Mouse (Mus musculus) ES-E14 (cell line): Measurements from ENCODE around the gene Pirb. TPM values are rescaled to one million over a fixed set of nuclear protein-coding genes. Genes with fewer than 3 reads are reported as not detected.

Source experiments
- DNase-seq: peaks from one replicate; pipeline ENCODE4 v3.0.0-alpha.2; 2013; ENCODE audit warnings: low read depth, low spot score
- H3K27ac ChIP-seq: 2 replicates; pipeline ENCODE4 v1.5.1; 2012; ENCODE audit warnings: low read depth, mild to moderate bottlenecking, low read length, moderate library complexity, mixed read lengths; ENCODE audit not compliant: poor library complexity, insufficient read depth, severe bottlenecking
- H3K36me3 ChIP-seq: 2 replicates; pipeline ENCODE4 v1.6.1; 2012; ENCODE audit warnings: mild to moderate bottlenecking, low read length, moderate library complexity, mixed read lengths; ENCODE audit not compliant: control insufficient read depth, poor library complexity, insufficient read depth, severe bottlenecking
- H3K4me1 ChIP-seq, 2 experiments: fragments of 150-350 bp in 1 of 2; sonication (generic) in 1 of 2; 2 replicates each; pipeline ENCODE4 v1.6.1; 2012; ENCODE audit warnings: low read length in 2 of 2, mild to moderate bottlenecking in 1 of 2, mixed read lengths in 1 of 2; ENCODE audit not compliant: control insufficient read depth in 2 of 2, insufficient read depth in 2 of 2, poor library complexity in 1 of 2
- H3K4me3 ChIP-seq, 2 experiments: fragments of 150-350 bp in 1 of 2; sonication (generic) in 1 of 2; 2 replicates each; pipeline ENCODE4 v1.5.1; 2012; ENCODE audit warnings: low read length in 2 of 2, low read depth in 1 of 2, mild to moderate bottlenecking in 1 of 2, mixed read lengths in 1 of 2; ENCODE audit not compliant: insufficient read depth in 1 of 2, poor library complexity in 1 of 2, severe bottlenecking in 1 of 2
- H3K9ac ChIP-seq: 2 replicates; pipeline ENCODE4 v1.6.1; 2012; ENCODE audit warnings: low read depth, mild to moderate bottlenecking, low read length, mixed read lengths; ENCODE audit not compliant: poor library complexity, insufficient read depth, severe bottlenecking
- H3K9me3 ChIP-seq: fragments of 150-350 bp; sonication (generic); 2 replicates; pipeline ENCODE4 v1.6.1; 2012; ENCODE audit warnings: low read depth, mild to moderate bottlenecking, low read length; ENCODE audit not compliant: control insufficient read depth, insufficient read depth
- CHD2 ChIP-seq: IDR thresholded peaks from 2 replicates; pipeline ENCODE4 v1.6.1; 2014; ENCODE audit warnings: mild to moderate bottlenecking, low read depth, low read length, inconsistent platforms
- HCFC1 ChIP-seq: IDR thresholded peaks from 2 replicates; pipeline ENCODE4 v1.6.1; 2012; ENCODE audit warnings: low read length, inconsistent platforms, borderline replicate concordance; ENCODE audit not compliant: insufficient read depth
- MAFK ChIP-seq: IDR thresholded peaks from 2 replicates; pipeline ENCODE4 v1.6.1; 2014; ENCODE audit warnings: mild to moderate bottlenecking, low read depth, low read length, inconsistent platforms; ENCODE audit not compliant: insufficient read depth
- ZC3H11A ChIP-seq: IDR thresholded peaks from 2 replicates; pipeline ENCODE4 v1.6.1; 2012; ENCODE audit warnings: low read depth, mild to moderate bottlenecking, inconsistent platforms, low read length, borderline replicate concordance
- ZNF384 ChIP-seq: IDR thresholded peaks from 2 replicates; pipeline ENCODE4 v1.6.1; 2012; ENCODE audit warnings: low read depth, low read length, inconsistent platforms
- in situ Hi-C, 2 experiments: fragments of 600-800 bp; cut with MboI; formaldehyde crosslinking; loops; one replicate each; pipeline ENCODE4 v1.15.1; 2025; ENCODE audit warnings: low sequenced_read_pairs in 2 of 2, inconsistent platforms in 1 of 2; ENCODE audit not compliant: unreplicated experiment in 2 of 2
- total RNA-seq: library from RNA; depleted of rRNA; stranded (reverse); fragments of 300-350 nt; gene quantifications from 2 replicates; pipeline ENCODE4 v1.2.3, GENCODE M21; 2012

Gene Pirb
- total RNA-seq, 1 experiment: 0.09 TPM

DNA sequence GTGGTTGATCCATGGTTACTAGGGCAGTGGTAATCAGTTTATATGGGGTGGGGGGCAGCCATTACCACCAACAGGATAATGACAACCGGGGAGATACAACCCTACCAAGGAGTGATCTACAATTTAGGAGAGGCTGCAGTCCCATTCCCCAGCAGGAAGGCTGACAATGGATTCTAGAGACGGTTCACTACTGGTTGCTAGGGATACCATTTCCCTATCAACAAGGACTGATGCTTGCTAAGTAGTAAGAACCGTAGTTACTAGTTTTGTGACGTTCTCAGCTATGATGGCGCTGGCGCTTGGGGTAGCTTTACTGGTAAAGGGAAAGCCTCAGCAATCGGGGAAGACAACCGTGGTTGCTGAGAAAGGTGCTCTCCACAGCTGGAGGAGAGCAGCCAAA, 35.5 kb downstream of the Pirb start:
- Histone ChIP-seq H3K4me3 (no peak overlapping the region), H3K4me1 (peaks cover 0 to 9% of the 10 kb centered on the region in 2 experiments; a peak in 2 of 4 replicates), H3K9ac (no peak overlapping the region), H3K9me3 (no peaks in the 10 kb centered on the region), H3K36me3 (peaks cover 6% of the 10 kb centered on the region; the same call in 1 of the 2 replicates), H3K27ac (no peak overlapping the region)
- in situ Hi-C loops: no loop called here
- no peak for DNase-seq
- TF ChIP-seq MAFK (no peak), HCFC1 (no peak), ZC3H11A (no peak), CHD2 (no peak), ZNF384 (no peak)

GRCm38 (mm10) chr7:3683908-3684550, 36.2 kb downstream of the Pirb start:
- Histone ChIP-seq H3K36me3 (peaks cover 8% of the 10 kb centered on the region; the same call in 1 of the 2 replicates), H3K4me3 (no peak overlapping the region), H3K9me3 (no peaks in the 10 kb centered on the region), H3K4me1 (peaks cover 0 to 9% of the 10 kb centered on the region in 2 experiments; a peak in 2 of 4 replicates), H3K9ac (no peak overlapping the region), H3K27ac (no peak overlapping the region)
- DNase-seq: no peak
- in situ Hi-C loops: no loop called here
- TF ChIP-seq HCFC1 (no peak), ZNF384 (no peak), CHD2 (no peak), MAFK (no peak), ZC3H11A (no peak)

DNA sequence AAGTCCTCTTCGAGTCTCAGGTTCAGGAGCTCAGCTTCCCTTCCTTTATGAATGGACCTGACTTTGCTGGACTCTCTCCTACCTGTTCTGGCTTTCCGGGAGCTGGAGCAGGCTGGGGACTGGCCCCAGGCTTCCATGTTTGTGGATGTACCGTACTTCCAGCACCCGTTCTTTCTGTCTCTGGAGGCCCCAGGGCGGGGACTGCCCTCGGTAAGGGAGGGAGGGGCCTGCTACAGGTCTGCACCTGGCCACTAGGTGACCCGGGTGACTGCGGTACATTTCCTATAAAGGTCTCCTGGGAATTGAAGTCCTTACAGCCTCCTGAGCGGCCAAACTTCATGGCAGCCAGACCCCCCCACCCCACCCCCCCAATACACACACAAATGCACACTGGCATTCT, 42.8 kb downstream of the Pirb start, which contains the start of gene Tmc4:
Gene Tmc4 (minus strand): TSS at position 212 of the 400 bp plus-strand sequence.
- no peak for TF ChIP-seq ZNF384
- no peak for TF ChIP-seq HCFC1
- no peak for TF ChIP-seq MAFK
- TF ChIP-seq ZC3H11A: no peak
- TF ChIP-seq CHD2: no peak
- no peak within 1 kb of the TSS for H3K4me3 ChIP-seq

GRCm38 (mm10) chr7:3676371-3676770, 43.8 kb downstream of the Pirb start:
- peaks cover 3% of the 10 kb centered on the region; the same call in 1 of the 2 replicates for H3K36me3 ChIP-seq
- H3K27ac ChIP-seq: no peak overlapping the region
- TF ChIP-seq HCFC1 (no peak), ZC3H11A (no peak), MAFK (no peak), CHD2 (no peak), ZNF384 (no peak)
- in situ Hi-C loops: no loop called here
- H3K9me3 ChIP-seq: no peaks in the 10 kb centered on the region
- H3K4me1 ChIP-seq: peaks cover 0 to 6% of the 10 kb centered on the region in 2 experiments; a peak in 1 of 4 replicates
- no peak for DNase-seq
- no peak overlapping the region for H3K4me3 ChIP-seq
- no peak overlapping the region for H3K9ac ChIP-seq

More for the DNA sequence above, 42.8 kb downstream of the Pirb start, which contains the start of gene Tmc4:
- peaks cover 5% of the 10 kb centered on the region; the same call in 1 of the 2 replicates for H3K36me3 ChIP-seq
- no peak within 1 kb of the TSS for H3K9ac ChIP-seq
- peaks cover 0 to 6% of the 10 kb centered on the region in 2 experiments; a peak in 1 of 4 replicates for H3K4me1 ChIP-seq
- no peak for DNase-seq
- H3K27ac ChIP-seq: no peak within 1 kb of the TSS
- in situ Hi-C loops: no loop called here
- H3K9me3 ChIP-seq: no peaks in the 10 kb centered on the region

GRCm38 (mm10) chr7:3675228-3675548, 45.0 kb downstream of the Pirb start:
- H3K4me3 ChIP-seq: no peak overlapping the region
- H3K9me3 ChIP-seq: no peaks in the 10 kb centered on the region
- in situ Hi-C loops: no loop called here
- no peak overlapping the region for H3K27ac ChIP-seq
- peaks cover 0 to 6% of the 10 kb centered on the region in 2 experiments; a peak in 1 of 4 replicates for H3K4me1 ChIP-seq
- no peak for TF ChIP-seq ZNF384
- TF ChIP-seq HCFC1: no peak
- no peak for TF ChIP-seq MAFK
- TF ChIP-seq CHD2: no peak
- TF ChIP-seq ZC3H11A: no peak
- H3K9ac ChIP-seq: no peak overlapping the region
- no peak for DNase-seq
- H3K36me3 ChIP-seq: peaks cover 3% of the 10 kb centered on the region; the same call in 1 of the 2 replicates
